Mouse (Mus musculus): ENCODE data around the gene Adgrl2. TPM values are rescaled to one million over a fixed set of nuclear protein-coding genes. Genes with fewer than 3 reads are reported as not detected.

Gene Adgrl2
- polyA plus RNA-seq (2012) = 29.3 and 52.9 TPM in 2 replicates

DNA sequence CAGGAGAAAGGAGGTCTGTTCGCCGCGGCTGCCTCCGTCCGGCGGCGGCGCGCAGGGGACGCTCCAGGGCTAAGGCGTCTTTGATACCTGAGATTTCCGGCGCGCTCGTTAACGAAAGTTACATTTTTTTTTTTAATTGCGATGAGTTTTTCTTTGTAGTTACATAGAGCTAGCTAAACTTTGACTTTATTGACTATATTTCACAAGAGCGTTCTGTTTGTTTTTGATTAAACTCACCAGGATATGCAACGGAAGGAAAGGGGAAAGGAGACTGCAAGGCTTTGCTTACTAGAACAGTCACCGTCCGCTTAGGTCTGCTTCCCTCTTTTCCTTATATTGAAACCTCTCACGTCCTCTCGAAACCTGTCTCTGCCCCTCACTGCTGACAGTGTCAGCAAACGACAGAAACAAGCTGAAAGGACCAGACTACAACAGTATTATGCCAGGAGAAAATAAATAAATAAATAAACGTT is at the start of gene Adgrl2:
Adgrl2 (minus strand) TSS at position 25 of the 473 bp plus-strand sequence.

